Mouse (Mus musculus): ENCODE results near the gene Kcnab2.

DNA sequence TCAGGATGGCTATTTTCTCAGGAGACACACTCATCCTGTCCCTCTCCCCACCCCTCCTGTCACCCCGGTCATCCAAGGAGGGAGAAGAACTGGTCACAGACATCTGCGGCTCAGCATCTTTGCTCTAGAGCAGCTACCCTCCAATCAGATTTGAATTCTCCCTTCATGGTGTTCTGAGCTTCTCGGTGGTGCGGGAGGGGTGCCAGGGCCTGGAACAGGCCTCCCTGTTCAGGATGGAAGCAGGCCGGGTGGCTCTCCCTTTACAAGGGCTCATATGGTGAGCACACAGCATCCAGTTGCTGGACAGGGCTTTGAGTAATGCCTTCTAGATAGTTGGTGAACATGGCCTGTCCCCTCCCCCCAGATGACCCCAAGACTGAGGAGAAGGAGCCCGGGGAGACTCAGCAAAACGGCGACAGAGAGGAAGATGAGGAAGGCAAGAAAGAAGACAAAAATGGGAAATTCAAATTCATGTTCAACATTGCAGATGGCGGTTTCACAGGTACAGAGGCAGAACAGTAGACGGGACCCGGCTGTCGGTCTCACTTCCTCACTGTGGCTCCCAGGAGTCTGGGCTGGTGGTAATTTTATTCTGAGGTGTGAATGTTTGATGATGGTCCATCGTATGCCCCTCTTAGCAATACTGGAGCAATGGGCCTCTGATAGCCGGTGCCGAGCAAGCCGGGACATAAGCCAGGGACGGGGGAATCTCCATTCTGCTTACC is 95.0 kb downstream of the Kcnab2 start:
- TF ChIP-seq CTCF (IDR thresholded peaks at IDR 0.05; ENCODE audit: low read depth): no peak
- no peak for TF ChIP-seq EP300 (IDR thresholded peaks at IDR 0.05; ENCODE audit: low read depth)

All from heart, postnatal 0 days (tissue).